Mouse (Mus musculus) B cell, adult 2 months (primary cell): ENCODE measurements around the gene Ggt5.

Experiments used
- DNase-seq, 2 experiments: peaks; one replicate each; pipeline ENCODE4 v3.0.0; 2022

The Ggt5 gene

DNA sequence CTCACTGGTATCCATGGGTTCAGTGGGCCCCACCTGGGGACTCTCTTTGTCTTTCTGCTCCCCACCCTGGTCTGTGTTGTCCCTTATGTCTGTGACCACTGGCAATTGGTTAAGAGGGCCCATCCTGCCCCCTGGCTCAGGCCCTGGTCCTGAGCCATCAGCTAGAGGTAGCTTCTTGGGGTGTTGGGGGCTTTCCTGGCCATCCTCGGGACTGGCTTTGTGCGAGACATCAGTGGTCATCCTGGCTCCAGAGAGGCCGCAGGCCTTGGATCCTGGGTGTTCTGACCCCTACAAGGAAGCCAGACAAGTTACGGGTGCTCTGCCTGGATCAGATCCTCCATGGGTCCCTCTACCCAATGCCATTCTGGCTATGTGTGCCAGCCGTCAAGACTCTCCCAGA, 68.0 kb downstream of the Ggt5 start:
- no peak for DNase-seq

DNA sequence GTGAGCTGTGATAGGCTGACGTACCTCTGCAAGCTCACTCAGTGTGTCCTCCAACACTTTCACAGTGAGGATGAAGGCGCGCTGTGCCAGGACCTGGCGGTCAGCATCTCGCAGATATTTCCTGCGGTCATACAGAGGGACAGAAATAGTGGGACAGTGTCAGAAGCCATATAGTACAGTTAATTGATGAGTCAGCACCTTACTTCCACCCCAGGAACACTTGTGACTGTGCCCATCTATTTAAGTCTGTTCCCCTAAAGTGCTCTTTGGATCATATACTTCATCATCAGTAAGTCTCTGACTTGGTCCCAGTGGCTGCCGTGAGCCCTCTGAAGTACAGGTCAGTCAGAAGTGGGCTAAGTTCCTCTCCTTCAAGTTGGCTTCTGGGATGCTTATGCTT, 68.6 kb downstream of the Ggt5 start:
- no peak for DNase-seq

DNA sequence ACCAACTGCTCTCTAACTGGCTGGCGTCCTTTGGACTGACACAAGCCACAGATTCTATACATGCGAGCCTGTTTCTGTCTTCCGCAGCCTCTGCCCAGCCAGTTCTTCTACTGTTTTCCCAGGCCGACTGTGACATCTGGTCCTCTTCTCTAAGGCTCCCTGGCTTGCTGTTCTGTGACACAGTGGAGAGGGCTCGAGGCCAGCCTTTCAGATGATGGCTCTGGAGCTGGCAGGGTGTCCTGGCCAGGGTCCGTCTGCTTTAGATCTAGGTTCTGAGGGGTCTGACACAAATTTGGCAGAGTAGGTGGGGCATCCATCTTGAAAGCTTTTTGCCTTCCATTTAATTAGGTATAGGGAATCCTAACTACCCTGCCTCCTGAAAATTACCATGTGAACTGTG, 72.2 kb downstream of the Ggt5 start:
- DNase-seq, result no peak

DNA sequence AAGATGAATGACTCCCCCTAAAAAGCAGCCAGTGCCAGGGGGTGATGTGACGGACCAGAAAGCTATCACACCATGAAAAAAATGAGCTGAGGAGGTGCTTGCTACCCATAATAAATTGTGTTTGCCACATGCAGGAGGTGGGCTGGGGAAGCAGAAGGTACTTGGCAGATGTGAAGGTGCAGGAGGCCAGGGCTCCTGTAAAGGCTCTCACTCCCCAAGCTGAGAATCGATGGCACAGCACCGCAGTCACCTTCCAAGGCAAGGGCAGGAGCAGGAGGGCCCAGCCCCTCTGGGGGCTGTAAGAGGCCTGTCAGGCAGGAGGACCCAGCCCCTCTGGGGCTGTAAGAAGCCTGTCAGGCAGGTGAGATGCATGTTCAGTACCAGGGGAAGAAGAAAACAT, 72.7 kb downstream of the Ggt5 start:
- DNase-seq, result no peak

DNA sequence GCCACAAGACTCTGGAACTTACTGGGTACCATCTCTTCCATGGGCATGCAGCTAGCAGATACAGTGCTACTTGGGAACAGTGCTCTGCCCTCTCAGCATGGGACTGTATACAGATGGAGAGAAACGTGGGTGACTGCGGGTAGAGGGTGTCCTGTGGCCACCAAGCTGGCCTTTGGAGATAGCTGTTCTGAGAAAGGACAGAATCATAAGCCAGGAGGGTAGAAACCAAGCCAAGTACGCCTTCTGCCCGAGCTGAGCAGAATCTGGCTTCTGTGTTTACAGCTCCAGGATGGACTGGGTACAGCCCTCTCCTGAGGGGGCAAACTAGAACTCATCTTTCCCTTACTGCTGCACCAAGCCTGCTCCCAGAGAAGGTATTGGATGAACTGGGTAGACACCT, 73.4 kb downstream of the Ggt5 start:
- no peak for DNase-seq

DNA sequence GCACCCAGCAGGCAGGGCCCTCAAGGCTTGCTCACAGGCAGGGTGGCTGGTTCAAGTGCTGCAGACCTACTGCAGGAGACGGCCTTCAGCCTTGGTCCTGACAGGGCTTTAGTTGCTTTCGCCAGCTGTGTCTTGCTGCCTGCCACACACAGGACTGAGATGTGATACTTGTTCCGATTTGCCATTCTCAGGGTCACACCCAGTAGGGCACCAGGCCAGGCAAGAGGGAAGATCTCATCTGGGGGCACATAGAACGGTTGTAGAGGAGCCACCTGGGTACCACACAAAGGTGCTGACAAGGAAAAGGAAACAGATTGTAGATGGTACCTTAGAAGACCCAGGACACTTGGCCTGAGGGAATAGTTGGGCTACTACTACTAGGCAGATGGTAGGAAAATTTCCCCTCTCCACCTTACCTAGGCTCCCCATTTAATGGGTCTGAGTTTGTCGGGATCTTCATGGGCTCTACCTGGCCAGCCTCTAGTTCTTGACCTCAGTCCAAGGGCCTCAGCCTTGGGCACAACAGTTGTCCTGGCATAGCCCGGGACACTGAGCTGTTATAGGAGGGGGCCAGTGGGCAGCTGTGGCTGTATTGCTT, 75.6 kb downstream of the Ggt5 start:
- DNase-seq, result no peak

DNA sequence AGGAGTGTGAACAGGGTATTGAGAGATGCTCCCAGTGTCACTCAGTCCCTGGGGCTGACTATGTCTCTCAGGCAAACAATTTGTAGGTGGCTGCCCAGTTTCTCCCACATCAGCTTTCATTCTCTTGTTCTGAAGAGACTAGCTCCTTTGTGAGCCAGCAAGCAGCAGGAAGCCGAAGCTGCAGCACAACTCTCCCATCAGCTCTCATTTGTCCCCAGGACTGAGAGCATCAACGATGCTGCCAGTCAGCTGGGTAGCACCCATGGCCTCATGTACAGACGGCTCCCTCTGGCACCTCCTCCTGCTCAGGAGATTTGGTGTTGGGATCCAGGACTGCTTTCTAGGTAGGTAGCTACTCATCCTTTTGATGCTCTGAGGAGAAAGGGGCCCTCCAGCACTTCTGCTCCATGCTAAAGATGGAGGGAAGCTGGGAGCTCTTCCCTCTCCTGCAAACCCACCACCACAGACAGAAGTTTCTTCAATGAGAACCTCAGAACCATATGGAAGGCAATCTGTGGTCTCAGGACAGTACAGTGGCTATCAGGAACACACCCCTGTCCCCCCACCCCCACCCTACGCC, 77.4 kb downstream of the Ggt5 start:
- DNase-seq, result peak in 1 of 2 experiments; percentile 10
